Mouse (Mus musculus): ENCODE results near the gene Foxd1.

DNA sequence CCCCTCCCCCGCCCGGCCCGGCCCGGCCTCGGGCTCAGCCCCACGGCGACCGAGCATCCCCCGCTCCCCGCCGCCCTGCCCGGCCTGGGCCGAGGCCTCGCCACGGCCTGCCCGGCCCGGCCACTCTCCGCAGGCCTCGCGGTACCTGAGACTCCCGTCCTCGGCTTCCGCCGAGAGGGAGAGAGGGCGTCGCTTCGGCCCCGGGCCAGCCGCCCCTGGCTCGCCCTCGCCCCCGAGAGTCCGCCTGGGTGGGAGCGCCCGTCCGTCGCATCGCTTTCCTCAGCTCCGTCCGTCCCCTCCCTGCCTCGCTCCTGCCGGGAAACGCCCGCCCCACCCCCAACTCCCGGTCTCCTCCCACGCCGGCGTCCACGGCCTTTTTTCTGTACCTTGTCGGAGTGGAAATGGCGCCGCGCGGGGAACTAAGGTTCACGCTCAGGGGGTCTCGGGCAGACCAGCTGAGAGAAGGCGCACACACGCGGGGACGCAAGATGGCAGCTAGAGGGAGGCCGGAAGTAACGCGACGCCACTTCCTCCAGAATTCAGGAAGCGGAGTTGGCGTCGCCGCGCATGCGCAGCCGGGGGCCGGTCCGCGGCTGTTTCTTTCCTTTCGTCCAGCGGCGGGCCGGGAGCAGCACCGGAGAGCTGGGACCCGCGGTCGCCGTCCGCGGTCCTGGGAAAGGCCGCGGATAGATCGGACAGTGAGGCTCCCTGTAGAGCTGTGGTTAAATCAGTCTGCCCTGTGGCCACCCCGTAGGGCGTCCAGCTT, 37.4 kb upstream of the Foxd1 start, which contains the start of gene Btf3:
- TF ChIP-seq CTCF (conservative IDR thresholded peaks at IDR 0.05; ENCODE audit: low read length) (no peak), POU5F1 (IDR thresholded peaks at IDR 0.05; ENCODE audit: borderline replicate concordance, low read length) (no peak)

Measured in E14TG2a.4 (cell line).